Mouse (Mus musculus) kidney, adult 8-10 months (tissue): ENCODE data around the gene Disc1.

ENCODE experiments used
- DNase-seq, 2 experiments: peaks; one replicate each; pipeline ENCODE4 v3.0.0; 2022

The Disc1 gene

DNA sequence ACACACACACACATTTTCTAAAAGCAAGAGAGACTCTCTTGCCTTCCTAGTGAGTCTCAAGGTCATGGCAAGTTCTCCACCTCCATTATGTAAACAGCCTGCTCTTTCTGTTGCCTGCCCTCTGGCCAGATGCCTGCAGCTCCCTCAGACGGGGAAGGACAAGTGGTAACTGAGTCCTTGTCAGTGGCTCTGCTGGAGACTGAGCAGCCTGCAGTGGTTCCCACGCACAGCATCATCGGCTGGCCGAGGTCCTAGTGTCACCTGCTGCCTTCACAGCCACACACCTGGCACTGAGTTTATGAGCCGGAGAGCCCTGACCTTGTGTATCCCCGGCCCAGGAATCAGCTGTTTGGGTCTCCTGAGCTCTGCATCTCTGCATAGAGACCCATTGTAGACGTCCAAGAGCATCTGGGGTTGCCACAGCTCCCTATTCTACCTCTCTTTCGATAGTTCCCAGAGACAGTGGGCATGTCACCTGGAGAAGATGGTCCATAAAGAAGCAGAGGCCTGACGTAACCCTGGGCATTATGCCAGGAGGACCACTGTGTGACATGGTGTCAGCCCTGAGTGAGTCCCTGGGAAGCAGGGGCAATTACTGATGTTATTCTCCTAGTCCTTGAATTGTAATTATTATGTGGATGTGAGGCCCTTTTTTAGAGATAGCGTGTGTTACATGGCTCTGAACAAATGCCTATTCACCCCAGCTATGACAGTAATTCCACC is 169.2 kb downstream of the Disc1 start:
- DNase-seq: peak; percentile 50 to 69

DNA sequence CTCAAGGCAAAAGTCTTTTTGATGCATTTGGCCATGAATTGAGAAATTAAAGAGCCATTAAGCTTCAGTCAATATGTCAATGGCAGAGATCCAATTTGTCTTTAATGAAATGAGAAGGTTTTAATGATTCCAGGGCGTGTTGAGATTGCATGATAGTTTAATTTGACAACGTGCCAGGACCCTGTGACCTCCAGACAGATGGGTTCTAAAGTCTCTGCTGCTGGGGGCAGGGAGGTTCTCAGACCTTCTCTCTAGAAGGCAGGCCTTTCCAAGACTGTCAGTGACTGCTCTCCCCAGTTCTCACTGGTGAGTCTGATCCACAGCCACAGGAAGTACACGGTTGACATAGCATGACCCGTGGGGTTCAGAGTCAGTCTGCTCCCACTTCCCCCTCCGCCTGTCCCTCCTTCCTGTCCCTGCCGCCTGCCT is 170.3 kb downstream of the Disc1 start:
- peak; percentile 34 to 52 for DNase-seq

DNA sequence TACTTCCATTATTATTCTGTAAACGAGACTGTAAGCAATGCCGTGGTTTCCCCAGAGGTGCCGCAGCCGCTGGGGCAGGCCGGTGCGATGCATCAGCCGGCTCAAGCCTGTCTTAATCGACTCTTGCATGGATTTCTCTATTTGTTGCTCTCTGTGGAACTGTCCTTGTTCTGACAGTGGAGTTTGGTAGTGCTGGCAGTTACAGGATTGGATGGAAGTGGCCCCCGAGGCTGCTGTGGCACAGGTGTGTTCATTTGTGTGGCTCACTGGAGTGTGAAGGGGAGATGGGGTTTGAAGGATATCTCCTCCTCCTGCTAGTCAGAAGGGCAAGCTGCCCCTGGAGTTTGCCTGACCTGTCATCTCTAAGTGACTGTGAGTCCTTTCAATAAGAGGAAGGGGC is 171.3 kb downstream of the Disc1 start:
- DNase-seq: peak in 1 of 2 experiments; percentile 63

DNA sequence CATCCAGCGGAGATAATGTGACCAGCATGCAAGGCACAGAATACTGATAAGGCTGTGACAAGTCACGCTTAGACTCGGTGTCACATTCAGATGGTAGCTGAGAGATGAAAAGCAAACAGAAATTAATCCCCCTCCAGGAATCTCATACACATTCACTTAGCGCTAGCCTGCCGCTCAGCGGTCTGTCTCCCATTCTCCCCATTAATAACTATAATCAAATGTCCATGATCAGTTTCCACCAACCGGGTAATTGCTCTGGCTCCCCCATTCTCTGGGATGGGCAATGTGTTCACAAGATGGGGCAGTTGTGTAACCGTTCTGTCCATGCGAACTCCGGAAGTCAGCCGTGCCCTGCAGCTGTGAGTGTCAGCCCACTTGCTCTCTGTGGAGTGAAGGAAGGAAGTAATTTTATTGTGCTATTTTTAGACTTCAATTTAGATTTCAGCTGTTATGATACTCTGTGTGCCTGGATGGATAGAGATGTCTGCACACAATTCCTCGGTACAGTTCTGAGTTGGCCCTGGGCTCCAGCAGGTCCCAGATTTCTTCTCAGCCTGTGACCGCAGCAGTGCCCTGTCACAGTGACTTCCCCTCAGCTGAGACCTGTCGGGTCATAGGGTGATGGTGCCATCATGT is 173.1 kb downstream of the Disc1 start:
- DNase-seq: peak in 1 of 2 experiments; percentile 31

DNA sequence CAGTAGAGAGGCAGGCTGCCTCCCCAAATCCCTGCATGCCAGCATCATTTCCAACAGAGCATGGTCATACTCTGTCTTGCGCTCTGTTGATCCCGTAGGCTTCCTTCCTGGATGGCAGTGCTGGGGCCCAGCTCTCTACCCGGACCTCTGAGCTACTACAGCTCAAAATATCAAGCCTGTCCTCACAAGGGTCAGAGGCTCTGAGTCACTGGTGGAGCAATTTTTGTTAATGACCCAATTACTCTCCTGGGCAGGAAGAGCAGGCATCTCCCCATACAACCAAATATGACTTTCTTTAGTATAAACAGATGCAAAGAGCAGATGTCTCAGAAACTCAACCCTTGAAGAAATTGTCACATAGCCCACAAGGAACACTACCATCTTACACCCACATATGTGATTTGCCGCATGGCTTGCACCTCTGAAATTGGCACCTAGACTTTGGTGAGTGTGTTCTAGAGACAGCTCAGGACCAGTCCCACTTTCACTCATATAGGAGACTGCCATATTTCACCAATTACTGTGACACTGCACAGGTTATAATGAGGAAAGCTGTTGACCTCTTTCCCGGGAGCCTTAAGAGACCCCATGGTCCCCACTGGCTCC is 176.6 kb downstream of the Disc1 start:
- DNase-seq: no peak

DNA sequence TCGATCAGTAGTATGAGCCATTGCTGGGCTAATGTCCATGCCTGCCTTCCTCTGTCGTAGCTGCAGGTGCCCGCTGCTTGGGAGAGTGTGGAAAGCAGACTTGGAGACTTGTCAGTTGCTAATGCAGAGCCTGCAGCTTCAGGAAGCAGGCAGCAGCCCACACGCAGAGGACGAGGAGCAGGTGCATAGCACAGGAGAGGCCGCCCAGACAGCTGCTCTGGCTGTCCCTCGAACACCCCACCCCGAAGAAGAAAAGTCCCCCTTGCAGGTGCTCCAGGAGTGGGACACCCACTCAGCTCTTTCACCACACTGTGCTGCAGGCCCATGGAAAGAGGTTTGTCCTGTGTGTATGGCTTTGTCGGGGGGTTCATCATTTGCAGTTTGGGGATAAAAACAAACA is 178.7 kb downstream of the Disc1 start:
- no peak for DNase-seq

DNA sequence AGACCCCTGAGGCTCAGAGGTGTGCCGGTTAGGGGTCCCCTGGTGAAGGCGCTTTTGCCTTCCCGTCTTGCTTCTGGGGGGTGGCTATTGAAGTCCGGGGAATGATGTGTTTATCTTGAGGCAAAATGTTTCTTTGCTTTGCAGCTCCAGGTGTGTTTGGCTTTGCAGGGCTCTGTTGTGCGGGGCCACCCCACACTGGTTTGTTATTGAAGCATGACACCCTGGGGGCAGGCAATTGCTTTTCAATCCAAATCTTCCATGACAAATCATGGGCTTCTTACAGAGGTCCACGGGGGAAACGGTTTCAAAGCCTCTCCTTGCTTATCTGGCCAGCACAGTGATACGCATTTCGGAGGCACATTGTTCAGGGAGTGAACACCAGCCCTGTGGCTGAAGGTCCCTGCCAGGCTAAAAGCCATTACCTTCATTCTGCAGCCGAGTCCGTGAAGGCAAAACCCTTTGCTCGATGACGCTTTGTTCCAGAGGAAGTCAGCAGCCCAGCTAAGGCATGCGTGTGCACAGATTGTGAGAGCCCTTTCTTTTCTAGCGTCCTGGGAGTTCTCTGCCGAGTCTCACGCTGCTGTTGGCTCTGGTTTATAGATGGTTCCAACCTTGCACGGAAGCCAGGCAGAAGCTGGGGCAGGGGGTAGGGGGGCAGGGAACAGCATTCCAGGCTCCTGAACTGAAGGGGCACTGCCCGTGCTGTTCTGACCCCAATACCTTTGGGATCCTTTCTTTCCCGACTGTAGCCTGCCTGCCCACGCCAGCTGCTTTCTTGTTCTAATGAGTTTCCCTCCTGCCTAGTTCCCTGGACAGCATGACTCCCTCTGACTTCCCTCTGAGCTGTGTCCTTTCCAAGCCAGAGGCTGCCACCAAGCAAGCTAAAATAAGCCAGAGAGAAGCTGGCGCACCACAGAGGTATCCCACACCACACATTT is 182.2 kb downstream of the Disc1 start:
- DNase-seq: no peak

DNA sequence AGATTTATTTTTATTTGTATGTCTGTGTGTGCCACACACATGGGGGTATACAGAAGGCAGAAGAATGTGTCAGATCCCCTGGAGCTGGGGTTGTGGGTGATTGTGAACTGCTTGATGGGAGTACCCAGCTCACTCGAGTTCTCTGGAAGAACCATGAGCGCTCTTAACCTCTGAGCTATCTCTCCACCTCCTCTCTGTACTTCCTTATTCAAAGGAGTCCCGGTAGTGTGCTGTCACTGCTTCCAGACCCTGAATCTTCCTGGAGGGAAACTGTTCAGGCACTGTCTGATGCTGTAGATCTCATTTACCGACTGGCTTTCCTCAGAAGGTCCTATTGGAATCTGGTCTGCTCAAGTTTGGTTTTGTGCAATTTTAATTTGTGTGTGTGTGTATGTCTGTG is 186.8 kb downstream of the Disc1 start:
- no peak for DNase-seq

DNA sequence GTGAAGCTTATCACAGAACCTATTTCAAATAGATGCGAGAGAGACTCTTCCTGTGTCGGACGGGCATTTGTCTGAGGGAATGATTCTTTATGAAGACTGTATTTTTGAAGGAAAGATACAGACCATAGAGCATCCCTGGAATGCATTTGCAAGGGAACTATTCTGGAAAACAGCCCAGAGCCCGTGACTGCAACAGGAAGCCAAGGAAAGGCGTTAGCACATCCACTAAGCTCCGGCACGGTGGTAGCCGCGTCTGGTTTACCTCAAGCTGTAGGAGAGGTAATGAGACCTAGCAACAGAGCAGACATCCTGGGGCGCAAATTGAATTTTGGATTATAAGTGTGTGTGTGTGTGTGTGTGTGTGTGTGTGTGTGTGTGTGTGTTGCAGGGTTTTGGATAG is 188.4 kb downstream of the Disc1 start:
- no peak for DNase-seq

DNA sequence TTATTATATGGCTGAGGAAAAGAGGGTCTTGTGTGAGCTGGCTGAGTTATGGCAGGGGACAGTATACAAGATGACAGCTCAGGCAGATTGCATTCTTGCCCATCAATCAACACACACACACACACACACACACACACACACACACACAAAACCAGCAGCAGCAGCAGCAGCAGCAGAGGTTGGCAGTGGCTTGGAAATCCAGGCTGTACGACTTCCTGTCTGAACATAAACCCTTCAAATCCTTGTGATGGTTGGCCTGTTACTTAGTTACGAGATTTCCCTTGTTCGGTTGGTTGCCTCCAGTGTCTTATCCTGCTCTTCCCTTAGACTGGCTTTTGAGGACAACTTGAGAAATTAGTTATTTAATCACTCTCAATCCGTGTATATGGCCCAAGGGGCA is 188.9 kb downstream of the Disc1 start:
- DNase-seq: no peak

DNA sequence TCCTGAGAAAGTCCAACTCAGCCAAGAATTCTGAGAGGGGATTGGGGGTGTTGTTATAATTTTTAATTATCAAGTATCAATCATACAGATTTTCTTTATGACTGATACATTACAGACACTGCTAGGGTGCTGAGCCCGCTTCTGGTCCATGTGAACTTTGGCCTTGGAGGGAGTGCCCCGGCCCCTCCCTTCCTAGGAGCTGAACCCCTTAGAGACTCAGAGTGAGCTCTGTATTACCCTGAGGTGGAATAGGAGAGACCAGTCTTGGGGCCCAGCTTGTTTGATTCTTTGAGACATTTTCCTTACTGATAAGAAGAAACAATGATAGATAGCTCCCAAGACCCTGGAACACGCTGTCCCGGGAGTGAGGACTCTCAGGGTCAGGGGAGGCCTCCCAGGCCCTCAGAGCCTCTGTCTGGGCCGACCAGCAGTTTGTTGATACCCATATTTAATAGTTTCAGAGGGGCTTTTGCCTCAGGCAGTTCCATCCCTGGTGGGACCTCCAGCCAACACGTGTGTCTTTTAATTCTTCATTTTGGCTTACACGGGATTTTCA is 192.8 kb downstream of the Disc1 start:
- DNase-seq: no peak

DNA sequence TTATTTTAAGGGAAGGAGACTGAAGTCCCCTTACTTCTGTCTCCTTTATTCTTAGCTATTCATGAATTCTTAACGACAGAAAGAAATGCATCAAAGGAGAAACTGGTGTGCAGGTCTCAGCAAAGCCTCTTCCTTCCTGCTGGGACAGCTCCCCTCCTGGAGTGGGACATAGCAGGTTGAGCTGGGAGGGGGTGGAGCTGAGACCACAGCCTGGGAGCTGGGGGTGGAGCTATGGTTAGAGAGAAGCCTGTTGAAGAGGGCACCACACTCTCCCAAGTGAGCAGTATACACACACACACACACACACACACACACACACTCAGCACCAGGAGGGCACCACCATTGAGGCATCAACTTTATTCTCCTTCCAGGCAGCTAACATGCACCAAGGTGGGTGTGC is 193.4 kb downstream of the Disc1 start:
- no peak for DNase-seq

DNA sequence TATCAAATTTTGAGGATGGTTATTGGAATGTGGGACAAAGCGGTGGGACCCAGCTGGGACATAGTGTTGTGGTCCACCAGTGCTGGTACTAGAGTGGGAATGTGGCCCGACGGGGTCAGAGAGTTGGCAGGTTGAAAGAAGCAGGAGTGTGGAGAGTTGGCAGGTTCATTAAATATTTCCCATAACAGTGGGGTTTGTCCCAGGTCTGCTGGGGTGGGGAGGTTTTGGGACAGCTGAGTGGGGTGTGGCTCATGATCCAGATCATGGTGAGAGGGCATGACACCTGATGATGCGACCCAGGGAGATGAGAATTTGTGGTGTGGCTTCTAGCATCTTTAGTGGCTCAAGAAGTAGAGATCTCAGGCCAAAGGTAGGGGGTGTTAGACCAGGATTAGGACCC is 199.0 kb downstream of the Disc1 start:
- DNase-seq: no peak

DNA sequence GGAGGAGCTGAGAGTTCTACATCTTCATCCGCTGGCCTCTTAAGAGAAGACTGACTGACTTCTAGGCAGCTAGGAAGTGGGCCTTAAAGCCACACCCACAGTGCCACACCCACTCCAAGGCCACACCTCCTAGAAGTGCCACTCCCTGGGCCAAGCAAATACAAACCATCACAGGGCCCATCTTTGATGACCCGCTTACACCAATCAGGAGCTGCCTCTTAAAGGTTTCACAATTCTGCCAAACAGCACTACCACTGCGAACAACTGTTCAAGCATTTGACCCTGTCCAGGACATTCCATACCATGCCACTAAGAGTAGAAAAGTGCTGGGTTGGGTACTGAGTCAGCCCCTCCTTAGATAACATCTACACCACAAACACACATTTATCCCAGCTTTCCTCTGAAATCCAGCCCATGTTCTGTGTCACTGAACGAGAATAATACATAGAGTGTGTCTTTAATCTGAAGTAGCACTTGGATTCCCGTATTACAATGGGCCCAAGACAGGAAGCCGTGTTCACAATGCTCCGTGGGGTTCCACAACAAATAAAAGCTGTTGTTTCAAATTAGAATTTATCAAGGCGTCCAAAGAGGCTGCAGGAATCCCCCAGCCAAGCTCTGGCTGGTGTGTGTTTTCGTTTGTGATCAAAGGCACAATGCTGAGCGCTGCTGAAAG is 199.6 kb downstream of the Disc1 start:
- no peak for DNase-seq

DNA sequence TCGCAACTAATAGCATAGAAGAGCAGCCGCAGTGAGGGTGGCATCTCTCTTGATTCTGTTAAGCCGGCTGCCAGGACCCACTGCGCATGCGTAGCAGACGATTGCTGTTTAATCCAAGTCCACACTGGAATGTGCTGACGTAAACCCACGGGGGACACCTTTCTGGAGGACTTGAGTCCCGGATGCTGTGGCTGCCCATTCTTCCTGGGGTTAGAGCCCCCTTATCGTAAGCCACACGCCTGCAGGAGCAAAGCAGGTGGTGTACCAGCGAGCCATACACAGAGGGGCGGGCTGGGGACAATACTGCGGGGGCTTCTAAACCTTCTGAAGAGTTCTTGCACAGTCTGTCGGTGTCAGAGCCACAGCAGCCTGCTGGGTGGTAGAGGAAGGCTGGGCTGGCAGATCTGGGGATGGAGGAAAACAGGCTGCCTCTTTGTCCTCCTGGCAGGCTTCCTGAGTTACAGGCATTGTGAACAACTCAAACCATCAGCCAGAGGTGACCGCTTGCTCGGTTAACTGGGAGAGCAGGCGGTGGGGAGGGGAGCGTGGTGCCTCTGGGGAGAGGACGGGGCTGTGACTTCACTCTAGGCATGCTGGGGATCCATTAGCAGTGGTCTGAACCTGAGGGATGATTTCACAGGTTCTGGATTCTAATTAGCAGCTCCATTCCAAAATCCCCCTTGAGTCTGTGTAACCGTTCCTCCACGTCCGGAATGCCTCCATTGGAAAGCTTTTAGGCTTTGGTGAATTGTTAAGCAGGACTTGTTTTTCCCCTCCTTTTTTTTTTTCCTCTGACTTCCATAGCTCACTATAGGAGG is 200.4 kb downstream of the Disc1 start:
- DNase-seq: peak; percentile 80 to 82

DNA sequence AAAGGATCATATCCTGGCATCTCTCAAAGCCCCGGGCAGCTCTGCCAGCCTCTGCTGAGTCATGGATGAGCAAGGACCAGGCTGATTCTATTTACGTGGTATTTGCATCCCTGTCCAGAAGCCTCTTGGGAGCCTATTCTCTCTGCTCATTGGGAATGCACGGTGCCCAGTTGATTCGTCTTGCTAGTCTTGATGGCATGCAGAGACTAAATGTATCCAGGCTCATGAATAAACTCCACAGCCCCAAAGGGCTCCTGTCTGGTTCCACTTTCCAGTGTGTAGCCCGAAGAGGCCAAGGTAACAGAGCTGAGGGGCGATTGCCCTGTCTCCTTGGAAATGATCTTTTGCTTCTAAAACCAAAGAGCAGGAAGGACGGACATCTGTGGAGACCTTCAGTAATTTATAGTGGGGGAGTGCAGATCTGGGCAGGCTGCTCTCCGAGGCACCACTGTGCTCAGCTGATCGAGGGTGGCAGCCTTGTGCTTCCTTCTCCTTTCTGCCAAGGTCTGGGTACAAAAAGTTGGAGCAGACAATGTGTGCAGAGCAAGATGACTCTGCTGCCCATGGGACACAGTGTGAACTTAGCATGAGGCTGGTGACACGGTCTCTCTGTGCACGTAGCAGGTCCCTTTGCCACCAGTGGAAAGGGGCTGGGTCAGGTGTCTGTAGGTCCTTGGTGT is 201.2 kb downstream of the Disc1 start:
- no peak for DNase-seq

DNA sequence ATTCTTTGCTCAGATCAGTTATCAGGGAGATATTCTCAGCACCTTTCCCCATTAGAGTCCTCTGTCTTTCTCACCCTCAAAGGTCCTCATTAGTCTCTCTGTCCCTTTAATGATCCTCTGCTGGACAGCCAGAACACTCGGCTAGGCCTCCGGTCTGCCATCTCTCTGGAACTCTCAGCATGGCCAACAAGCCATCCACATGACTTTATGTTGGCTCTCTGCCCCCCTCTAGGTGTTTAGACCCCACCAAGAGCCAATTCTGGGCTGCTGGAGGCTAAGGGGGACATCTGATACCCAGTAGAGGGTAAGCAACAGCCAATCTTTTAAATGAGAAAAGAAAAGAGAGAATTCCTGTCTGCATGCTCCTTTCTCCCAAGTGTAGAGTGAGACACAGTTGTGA is 203.7 kb downstream of the Disc1 start:
- DNase-seq: no peak

DNA sequence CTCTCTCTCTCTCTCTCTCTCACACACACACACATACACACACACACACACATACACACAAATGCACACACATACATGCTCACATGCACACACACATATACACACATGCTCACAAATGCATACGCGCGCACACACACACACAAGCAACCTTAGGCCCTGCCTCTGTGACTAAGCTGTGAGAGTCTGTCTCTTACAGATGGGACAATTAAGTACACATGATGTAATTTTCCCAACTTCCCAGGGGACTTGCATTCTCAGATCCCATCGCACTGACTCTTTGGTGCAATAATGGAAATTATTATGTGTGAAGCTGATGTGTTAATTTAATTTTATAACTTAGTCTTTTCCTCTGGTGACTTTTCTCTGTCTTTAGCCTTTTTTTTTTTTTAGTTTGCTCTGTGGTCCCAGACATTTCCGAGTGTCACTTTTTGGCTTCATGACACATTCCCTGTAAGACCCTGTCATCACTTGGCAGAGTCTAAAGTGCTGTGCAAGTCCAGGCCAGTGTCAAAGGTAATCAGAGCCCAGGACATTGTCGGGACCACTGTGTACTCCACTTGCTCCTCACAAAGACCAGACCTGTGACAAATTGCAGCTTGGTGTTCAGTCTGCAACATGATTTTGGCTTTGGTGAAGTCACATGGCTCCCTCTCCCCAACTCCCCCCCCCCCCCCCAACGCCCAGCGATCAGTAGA is 205.0 kb downstream of the Disc1 start:
- DNase-seq: peak in 1 of 2 experiments; percentile 12

DNA sequence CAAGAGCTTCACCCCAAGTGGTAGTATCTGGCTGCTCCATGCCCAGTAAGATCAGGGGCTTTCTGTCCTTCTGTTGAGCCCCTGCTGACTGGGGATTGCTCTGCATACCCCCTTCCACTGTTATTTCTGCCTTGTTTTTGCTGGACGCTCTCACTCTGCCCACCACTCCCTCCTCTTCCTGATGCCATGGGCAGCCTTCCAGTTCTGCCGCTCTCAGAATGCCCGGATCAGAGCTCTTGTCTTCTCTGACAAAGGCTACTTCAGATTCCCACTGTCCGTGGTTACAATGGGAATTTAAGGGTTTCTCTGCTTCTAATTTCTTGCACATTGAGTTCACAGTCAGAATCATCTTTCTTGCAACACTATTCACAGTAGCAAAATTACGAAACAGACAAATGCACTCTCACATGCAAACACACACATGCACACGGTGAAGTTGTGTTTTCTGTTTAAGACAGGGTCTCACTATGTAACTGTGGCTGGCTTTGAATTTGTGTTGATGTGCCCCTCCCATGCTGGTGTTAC is 214.2 kb downstream of the Disc1 start:
- DNase-seq: no peak

DNA sequence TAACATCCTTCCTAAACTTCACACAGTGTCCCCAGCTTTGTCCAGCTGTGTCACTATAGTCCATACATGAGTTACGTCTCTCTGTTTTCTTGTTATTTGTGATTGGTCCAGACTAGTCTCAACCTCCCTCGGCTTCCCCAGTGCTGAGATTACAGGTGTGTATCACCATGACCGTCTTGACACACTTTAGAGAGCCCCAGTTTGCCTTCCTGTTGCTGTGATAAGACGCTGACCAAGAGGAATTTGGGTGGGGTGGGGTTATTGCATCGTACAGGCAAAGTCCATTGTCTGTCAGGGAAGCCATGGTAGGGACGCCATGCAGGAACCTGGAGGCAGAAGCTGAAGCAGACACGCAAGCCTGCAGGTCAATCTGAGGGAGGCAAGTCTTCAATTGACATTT is 216.3 kb downstream of the Disc1 start:
- no peak for DNase-seq
